Mouse (Mus musculus) myocyte (in vitro differentiated cells): ENCODE results near the gene Ambp.

Source experiments
- CEBPB ChIP-seq: IDR thresholded peaks from 2 replicates; pipeline ENCODE4 v1.6.1; 2011; ENCODE audit warnings: mild to moderate bottlenecking, moderate library complexity; ENCODE audit not compliant: poor library complexity, insufficient read depth, severe bottlenecking
- E2F4 ChIP-seq: IDR thresholded peaks from one replicate; pipeline ENCODE4 v1.6.1; 2011; ENCODE audit warnings: mild to moderate bottlenecking, control low read depth, moderate library complexity; ENCODE audit not compliant: insufficient read depth
- MAX ChIP-seq: IDR thresholded peaks from one replicate; pipeline ENCODE4 v1.6.1; 2011; ENCODE audit warnings: low read depth, mild to moderate bottlenecking, control low read depth
- MYOD1 ChIP-seq, 3 experiments: IDR thresholded peaks; one replicate each; pipeline ENCODE4 v1.6.1; 2011; ENCODE audit warnings: control low read depth in 2 of 3, low read depth in 2 of 3, mild to moderate bottlenecking in 2 of 3, moderate library complexity in 1 of 3; ENCODE audit not compliant: insufficient read length in 2 of 3, control insufficient read depth in 1 of 3
- MYOG ChIP-seq, 3 experiments: IDR thresholded peaks; one replicate each; pipeline ENCODE4 v1.6.1; 2011; ENCODE audit warnings: control low read depth in 2 of 3, low read depth in 2 of 3, mild to moderate bottlenecking in 2 of 3; ENCODE audit not compliant: insufficient read length in 2 of 3, control insufficient read depth in 1 of 3, insufficient read depth in 1 of 3
- POLR2A ChIP-seq: IDR thresholded peaks from one replicate; pipeline ENCODE4 v1.6.1; 2011; ENCODE audit warnings: low read depth, mild to moderate bottlenecking, control low read depth, moderate library complexity; ENCODE audit not compliant: insufficient read length
- POLR2AphosphoS2 ChIP-seq: IDR thresholded peaks from one replicate; pipeline ENCODE4 v1.6.1; 2011; ENCODE audit warnings: low read depth, control low read depth; ENCODE audit not compliant: insufficient read length
- REST ChIP-seq: IDR thresholded peaks from one replicate; pipeline ENCODE4 v1.6.1; 2011; ENCODE audit warnings: mild to moderate bottlenecking, control low read depth, moderate library complexity; ENCODE audit not compliant: insufficient read depth, insufficient read length
- TCF12 ChIP-seq: IDR thresholded peaks from one replicate; pipeline ENCODE4 v1.6.1; 2011; ENCODE audit warnings: mild to moderate bottlenecking, control low read depth; ENCODE audit not compliant: poor library complexity, insufficient read depth, severe bottlenecking
- TCF3 ChIP-seq: IDR thresholded peaks from one replicate; pipeline ENCODE4 v1.6.1; 2011; ENCODE audit warnings: low read depth, control low read depth; ENCODE audit not compliant: insufficient read length
- USF1 ChIP-seq: IDR thresholded peaks from one replicate; pipeline ENCODE4 v1.6.1; 2011; ENCODE audit warnings: low read depth, mild to moderate bottlenecking, control low read depth, moderate library complexity

DNA sequence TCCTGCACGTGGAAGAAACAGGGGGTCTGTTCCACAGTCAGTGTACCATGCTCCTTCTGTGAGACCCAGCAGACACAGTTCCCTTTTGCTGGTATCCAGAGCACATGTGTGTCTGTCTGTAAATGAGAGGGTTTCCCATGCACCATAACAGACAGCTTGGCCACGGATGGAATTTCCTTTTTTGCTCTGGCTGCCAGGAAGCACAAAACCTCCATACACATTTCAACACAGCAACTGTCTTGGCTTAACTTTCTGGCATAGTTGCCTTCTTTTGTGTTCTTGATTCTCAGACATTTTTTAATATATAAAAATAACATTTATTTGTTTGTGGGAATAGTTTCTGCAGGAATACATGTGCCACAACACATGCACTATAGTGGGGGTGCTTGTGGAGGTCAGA, 997 bp upstream of the Ambp start:
- TF ChIP-seq TCF12 = no peak
- TF ChIP-seq TCF3 = no peak
- no peak for TF ChIP-seq POLR2A
- TF ChIP-seq CEBPB = no peak
- TF ChIP-seq MYOG (IDR thresholded peaks at IDR 0.05; ENCODE audit: control insufficient read depth in 1 of 3, insufficient read depth in 1 of 3, insufficient read length in 2 of 3, low read depth in 2 of 3) = no peak
- TF ChIP-seq USF1 = no peak
- TF ChIP-seq E2F4 = no peak
- no peak for TF ChIP-seq MYOD1 (IDR thresholded peaks at IDR 0.05; ENCODE audit: control insufficient read depth in 1 of 3, insufficient read length in 2 of 3, low read depth in 2 of 3)
- no peak for TF ChIP-seq POLR2AphosphoS2
- TF ChIP-seq MAX = no peak
- TF ChIP-seq REST = no peak
